Mouse (Mus musculus): ENCODE results near the gene Slc22a23. TPM values are rescaled to one million over a fixed set of nuclear protein-coding genes. Genes with fewer than 3 reads are reported as not detected.

The Slc22a23 gene
- total RNA-seq, 1 experiment: 5.9 TPM

- DNase-seq (ENCODE audit: low read depth, low spot score): no peak
- Histone ChIP-seq H3K4me1 (ENCODE audit: control insufficient read depth in 2 of 2, insufficient read depth in 2 of 2, low read length in 2 of 2, poor library complexity in 1 of 2) (peaks cover 22 to 23% of the 10 kb centered on the region in 2 experiments), H3K9me3 (ENCODE audit: control insufficient read depth, insufficient read depth, low read depth, low read length) (no peaks in the 10 kb centered on the region), H3K9ac (ENCODE audit: insufficient read depth, low read depth, low read length, poor library complexity, severe bottlenecking) (no peak overlapping the region), H3K27ac (ENCODE audit: insufficient read depth, low read depth, low read length, poor library complexity, severe bottlenecking) (no peak overlapping the region), H3K4me3 (ENCODE audit: insufficient read depth in 1 of 2, low read depth in 1 of 2, low read length in 2 of 2, poor library complexity in 1 of 2, severe bottlenecking in 1 of 2) (no peak overlapping the region), H3K36me3 (ENCODE audit: control insufficient read depth, insufficient read depth, low read length, poor library complexity, severe bottlenecking) (no peaks in the 10 kb centered on the region)
- no peak for TF ChIP-seq ZNF384 (IDR thresholded peaks at IDR 0.05; ENCODE audit: low read depth, low read length)
- TF ChIP-seq ZC3H11A (IDR thresholded peaks at IDR 0.05; ENCODE audit: borderline replicate concordance, low read depth, low read length): no peak
- TF ChIP-seq MAFK (IDR thresholded peaks at IDR 0.05; ENCODE audit: insufficient read depth, low read depth, low read length): no peak
- TF ChIP-seq CHD2 (IDR thresholded peaks at IDR 0.05; ENCODE audit: low read depth, low read length): no peak
- no peak for TF ChIP-seq HCFC1 (IDR thresholded peaks at IDR 0.05; ENCODE audit: borderline replicate concordance, insufficient read depth, low read length)
- in situ Hi-C loops (cut with MboI; ENCODE audit: low sequenced_read_pairs in 2 of 2, unreplicated experiment in 2 of 2): no loop called here
These were observed 96.9 kb downstream of the Slc22a23 start for GRCm38 (mm10) chr13:34248107-34248506.

- no peak for DNase-seq (ENCODE audit: low read depth, low spot score)
- Histone ChIP-seq H3K4me3 (ENCODE audit: insufficient read depth in 1 of 2, low read depth in 1 of 2, low read length in 2 of 2, poor library complexity in 1 of 2, severe bottlenecking in 1 of 2) (no peak overlapping the region), H3K36me3 (ENCODE audit: control insufficient read depth, insufficient read depth, low read length, poor library complexity, severe bottlenecking) (no peaks in the 10 kb centered on the region), H3K9ac (ENCODE audit: insufficient read depth, low read depth, low read length, poor library complexity, severe bottlenecking) (no peak overlapping the region), H3K4me1 (ENCODE audit: control insufficient read depth in 2 of 2, insufficient read depth in 2 of 2, low read length in 2 of 2, poor library complexity in 1 of 2) (peaks cover 22 to 23% of the 10 kb centered on the region in 2 experiments), H3K9me3 (ENCODE audit: control insufficient read depth, insufficient read depth, low read depth, low read length) (no peaks in the 10 kb centered on the region), H3K27ac (ENCODE audit: insufficient read depth, low read depth, low read length, poor library complexity, severe bottlenecking) (no peak overlapping the region)
- in situ Hi-C loops (cut with MboI; ENCODE audit: low sequenced_read_pairs in 2 of 2, unreplicated experiment in 2 of 2): no loop called here
- TF ChIP-seq ZC3H11A (IDR thresholded peaks at IDR 0.05; ENCODE audit: borderline replicate concordance, low read depth, low read length) (no peak), CHD2 (IDR thresholded peaks at IDR 0.05; ENCODE audit: low read depth, low read length) (no peak), MAFK (IDR thresholded peaks at IDR 0.05; ENCODE audit: insufficient read depth, low read depth, low read length) (no peak), HCFC1 (IDR thresholded peaks at IDR 0.05; ENCODE audit: borderline replicate concordance, insufficient read depth, low read length) (no peak), ZNF384 (IDR thresholded peaks at IDR 0.05; ENCODE audit: low read depth, low read length) (no peak)
These were observed 98.2 kb downstream of the Slc22a23 start for GRCm38 (mm10) chr13:34246821-34247220.

- no peaks in the 10 kb centered on the region for H3K36me3 ChIP-seq (ENCODE audit: control insufficient read depth, insufficient read depth, low read length, poor library complexity, severe bottlenecking)
- TF ChIP-seq MAFK (IDR thresholded peaks at IDR 0.05; ENCODE audit: insufficient read depth, low read depth, low read length) (no peak), ZNF384 (IDR thresholded peaks at IDR 0.05; ENCODE audit: low read depth, low read length) (no peak), HCFC1 (IDR thresholded peaks at IDR 0.05; ENCODE audit: borderline replicate concordance, insufficient read depth, low read length) (no peak), CHD2 (IDR thresholded peaks at IDR 0.05; ENCODE audit: low read depth, low read length) (no peak), ZC3H11A (IDR thresholded peaks at IDR 0.05; ENCODE audit: borderline replicate concordance, low read depth, low read length) (no peak)
- H3K4me3 ChIP-seq (ENCODE audit: insufficient read depth in 1 of 2, low read depth in 1 of 2, low read length in 2 of 2, poor library complexity in 1 of 2, severe bottlenecking in 1 of 2): no peak overlapping the region
- no peak for DNase-seq (ENCODE audit: low read depth, low spot score)
- no peak overlapping the region for H3K9ac ChIP-seq (ENCODE audit: insufficient read depth, low read depth, low read length, poor library complexity, severe bottlenecking)
- in situ Hi-C loops (cut with MboI; ENCODE audit: low sequenced_read_pairs in 2 of 2, unreplicated experiment in 2 of 2): no loop called here
- H3K9me3 ChIP-seq (ENCODE audit: control insufficient read depth, insufficient read depth, low read depth, low read length): no peaks in the 10 kb centered on the region
- no peak overlapping the region for H3K27ac ChIP-seq (ENCODE audit: insufficient read depth, low read depth, low read length, poor library complexity, severe bottlenecking)
- H3K4me1 ChIP-seq (ENCODE audit: control insufficient read depth in 2 of 2, insufficient read depth in 2 of 2, low read length in 2 of 2, poor library complexity in 1 of 2): peaks cover 22 to 23% of the 10 kb centered on the region in 2 experiments
These were observed 99.8 kb downstream of the Slc22a23 start for GRCm38 (mm10) chr13:34245216-34245615.

GRCm38 (mm10) chr13:34244186-34244585, 100.8 kb downstream of the Slc22a23 start:
- H3K36me3 ChIP-seq (ENCODE audit: control insufficient read depth, insufficient read depth, low read length, poor library complexity, severe bottlenecking): no peaks in the 10 kb centered on the region
- no peak for DNase-seq (ENCODE audit: low read depth, low spot score)
- H3K9me3 ChIP-seq (ENCODE audit: control insufficient read depth, insufficient read depth, low read depth, low read length): no peaks in the 10 kb centered on the region
- no peak overlapping the region for H3K9ac ChIP-seq (ENCODE audit: insufficient read depth, low read depth, low read length, poor library complexity, severe bottlenecking)
- TF ChIP-seq MAFK (IDR thresholded peaks at IDR 0.05; ENCODE audit: insufficient read depth, low read depth, low read length): 0 out of 2 replicates have a peak, but pooled peaks have one; percentile 21
- peak; percentile 59; the same call in 1 of the 2 replicates for TF ChIP-seq CHD2 (IDR thresholded peaks at IDR 0.05; ENCODE audit: low read depth, low read length)
- no peak for TF ChIP-seq ZNF384 (IDR thresholded peaks at IDR 0.05; ENCODE audit: low read depth, low read length)
- TF ChIP-seq ZC3H11A (IDR thresholded peaks at IDR 0.05; ENCODE audit: borderline replicate concordance, low read depth, low read length): no peak
- peaks cover 20 to 24% of the 10 kb centered on the region in 2 experiments for H3K4me1 ChIP-seq (ENCODE audit: control insufficient read depth in 2 of 2, insufficient read depth in 2 of 2, low read length in 2 of 2, poor library complexity in 1 of 2)
- in situ Hi-C loops (cut with MboI; ENCODE audit: low sequenced_read_pairs in 2 of 2, unreplicated experiment in 2 of 2): no loop called here
- H3K4me3 ChIP-seq (ENCODE audit: insufficient read depth in 1 of 2, low read depth in 1 of 2, low read length in 2 of 2, poor library complexity in 1 of 2, severe bottlenecking in 1 of 2): no peak overlapping the region
- H3K27ac ChIP-seq (ENCODE audit: insufficient read depth, low read depth, low read length, poor library complexity, severe bottlenecking): no peak overlapping the region

- peaks cover 22 to 23% of the 10 kb centered on the region in 2 experiments for H3K4me1 ChIP-seq (ENCODE audit: control insufficient read depth in 2 of 2, insufficient read depth in 2 of 2, low read length in 2 of 2, poor library complexity in 1 of 2)
- no peaks in the 10 kb centered on the region for H3K9me3 ChIP-seq (ENCODE audit: control insufficient read depth, insufficient read depth, low read depth, low read length)
- H3K27ac ChIP-seq (ENCODE audit: insufficient read depth, low read depth, low read length, poor library complexity, severe bottlenecking): no peak overlapping the region
- no peak overlapping the region for H3K4me3 ChIP-seq (ENCODE audit: insufficient read depth in 1 of 2, low read depth in 1 of 2, low read length in 2 of 2, poor library complexity in 1 of 2, severe bottlenecking in 1 of 2)
- H3K36me3 ChIP-seq (ENCODE audit: control insufficient read depth, insufficient read depth, low read length, poor library complexity, severe bottlenecking): no peaks in the 10 kb centered on the region
- no peak for DNase-seq (ENCODE audit: low read depth, low spot score)
- no peak overlapping the region for H3K9ac ChIP-seq (ENCODE audit: insufficient read depth, low read depth, low read length, poor library complexity, severe bottlenecking)
- in situ Hi-C loops (cut with MboI; ENCODE audit: low sequenced_read_pairs in 2 of 2, unreplicated experiment in 2 of 2): no loop called here
- TF ChIP-seq ZNF384 (IDR thresholded peaks at IDR 0.05; ENCODE audit: low read depth, low read length) (no peak), CHD2 (IDR thresholded peaks at IDR 0.05; ENCODE audit: low read depth, low read length) (no peak), HCFC1 (IDR thresholded peaks at IDR 0.05; ENCODE audit: borderline replicate concordance, insufficient read depth, low read length) (no peak), MAFK (IDR thresholded peaks at IDR 0.05; ENCODE audit: insufficient read depth, low read depth, low read length) (no peak), ZC3H11A (IDR thresholded peaks at IDR 0.05; ENCODE audit: borderline replicate concordance, low read depth, low read length) (no peak)
These were observed 102.8 kb downstream of the Slc22a23 start for GRCm38 (mm10) chr13:34242211-34242610.

Data from ES-E14 (cell line).